Mouse (Mus musculus) heart, adult 2 months (tissue): ENCODE measurements at regions not wholly inside any gene's neighbourhood (a gene's known extent, or its start where the extent isn't known, plus 50 kb on each side); places are given as distances from the start of the nearest gene placed in this dataset.

Experiments used
- CTCF ChIP-seq: fragments of 200-600 bp; IDR thresholded peaks from 2 replicates; pipeline ENCODE4 v1.8.1; 2022; ENCODE audit warnings: antibody characterized with exemption, mild to moderate bottlenecking, moderate library complexity
- POLR2A ChIP-seq: fragments of 200-500 bp; IDR thresholded peaks from 2 replicates; pipeline ENCODE4 v1.6.1; 2011; ENCODE audit warnings: mild to moderate bottlenecking, low read depth, low read length, control low read depth; ENCODE audit not compliant: insufficient read depth

DNA sequence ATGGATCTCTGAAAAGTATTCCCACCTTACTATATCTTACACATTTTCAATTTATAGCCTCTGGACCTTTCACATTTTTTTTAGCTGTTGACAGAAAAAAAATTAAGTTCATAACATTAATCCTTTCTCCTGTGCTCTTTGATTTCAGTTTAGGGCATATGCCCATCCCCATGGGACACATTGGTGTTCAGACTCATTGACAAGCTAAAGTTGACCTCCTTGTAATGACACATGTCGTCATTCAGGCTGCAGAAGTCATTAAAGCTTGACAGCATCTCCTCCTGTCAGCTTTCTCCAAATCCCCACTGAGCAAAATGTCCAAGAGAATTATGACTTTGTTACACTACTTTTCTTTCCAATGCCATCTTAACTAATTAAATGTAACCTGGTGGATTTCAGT is 322.9 kb upstream of the Fsip2 start:
- TF ChIP-seq CTCF, result no peak
- no peak for TF ChIP-seq POLR2A
